Mouse (Mus musculus) midbrain, embryonic 16.5 days (tissue): ENCODE results near the gene Vash2. TPM values are rescaled to one million over a fixed set of nuclear protein-coding genes. Genes with fewer than 3 reads are reported as not detected.
A peak's percentile ranks its signal among the peaks of the same experiment; 100 is the strongest.

ENCODE experiments used
- ATAC-seq: fragments of 200-750 bp; cut with Nextera tagmentation; 2 replicates; pipeline ENCODE4 v1.8.0; 2017; ENCODE audit warnings: moderate TSS enrichment
- H3K27ac ChIP-seq: fragments of 300-500 bp; sonication (generic); 2 replicates; pipeline ENCODE4 v1.5.1; 2014; ENCODE audit warnings: mild to moderate bottlenecking, low read length, mixed read lengths
- H3K27me3 ChIP-seq: fragments of 300-500 bp; sonication (generic); 2 replicates; pipeline ENCODE4 v1.6.1; 2014; ENCODE audit warnings: low read depth, low read length, mixed read lengths; ENCODE audit not compliant: control insufficient read depth, insufficient read depth
- H3K36me3 ChIP-seq: fragments of 300-500 bp; sonication (generic); 2 replicates; pipeline ENCODE4 v1.6.1; 2014; ENCODE audit warnings: mild to moderate bottlenecking, low read length, moderate library complexity, mixed read lengths; ENCODE audit not compliant: control insufficient read depth, insufficient read depth
- H3K4me1 ChIP-seq: fragments of 300-500 bp; sonication (generic); 2 replicates; pipeline ENCODE4 v1.6.1; 2014; ENCODE audit warnings: mild to moderate bottlenecking, low read length, mixed read lengths; ENCODE audit not compliant: control insufficient read depth, insufficient read depth
- H3K4me2 ChIP-seq: fragments of 300-500 bp; sonication (generic); 2 replicates; pipeline ENCODE4 v1.6.1; 2014; ENCODE audit warnings: mild to moderate bottlenecking, low read length, mixed read lengths
- H3K4me3 ChIP-seq: fragments of 300-500 bp; sonication (generic); 2 replicates; pipeline ENCODE4 v1.5.1; 2014; ENCODE audit warnings: low read depth, mild to moderate bottlenecking, low read length, moderate library complexity, mixed read lengths
- H3K9ac ChIP-seq: fragments of 300-500 bp; sonication (generic); 2 replicates; pipeline ENCODE4 v1.6.1; 2014; ENCODE audit warnings: low read depth, low read length, mixed read lengths
- H3K9me3 ChIP-seq: fragments of 300-500 bp; sonication (generic); replicated peaks from 2 replicates; pipeline ENCODE4 v1.6.1; 2014; ENCODE audit warnings: mild to moderate bottlenecking, low read length, mixed read lengths; ENCODE audit not compliant: control insufficient read depth, poor library complexity, severe bottlenecking
- WGBS: fragments of 180-500 bp; shearing (Covaris S2); extraction: QIAGEN DNeasy Blood & Tissue Kit; methylation state at CpG from one replicate; pipeline ENCODE4 v1.1.7; 2014; 5-methylcytosine and 5-hydroxymethylcytosine counted together
- polyA plus RNA-seq: library from polyadenylated mRNA; unstranded; fragments of >200 nt; fragmentation: Nextera tagmentation; extraction: Ambion mirVana; gene quantifications from 2 replicates; pipeline ENCODE4 v1.2.1, GENCODE M21; 2015

Vash2 gene
- polyA plus RNA-seq, 1 experiment from 2014 or later = 83.8 TPM

DNA sequence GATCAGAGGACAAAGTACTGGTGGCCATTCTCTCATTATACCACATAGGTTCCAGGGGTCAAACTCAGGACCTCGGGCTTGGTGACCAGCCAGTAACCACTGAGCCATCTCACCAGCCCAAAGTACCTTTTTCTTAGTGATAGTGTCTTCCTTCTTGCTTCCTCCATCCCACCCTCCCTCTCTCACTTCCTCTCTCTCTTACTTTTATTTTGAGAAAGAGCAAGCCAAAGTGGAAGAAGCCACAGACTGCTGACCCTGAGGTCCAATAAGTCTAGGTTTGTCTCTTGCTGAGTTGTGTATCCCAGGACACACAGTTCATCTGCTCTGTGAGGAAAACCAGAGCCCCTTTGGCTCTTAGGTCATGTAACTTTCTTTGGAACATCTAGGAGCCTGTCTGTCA is 1.4 kb upstream of the Vash2 start:
- Histone ChIP-seq H3K9ac (no peak overlapping the region), H3K27me3 (no peaks in the 10 kb centered on the region), H3K36me3 (no peaks in the 10 kb centered on the region), H3K4me3 (no peak overlapping the region), H3K4me2 (no peak overlapping the region), H3K4me1 (peaks cover 23% of the 10 kb centered on the region), H3K9me3 (no peaks in the 10 kb centered on the region), H3K27ac (no peak overlapping the region)
- 95% methylated on average over 1 of the region's 1 CpGs for WGBS
- ATAC-seq = no peak

DNA sequence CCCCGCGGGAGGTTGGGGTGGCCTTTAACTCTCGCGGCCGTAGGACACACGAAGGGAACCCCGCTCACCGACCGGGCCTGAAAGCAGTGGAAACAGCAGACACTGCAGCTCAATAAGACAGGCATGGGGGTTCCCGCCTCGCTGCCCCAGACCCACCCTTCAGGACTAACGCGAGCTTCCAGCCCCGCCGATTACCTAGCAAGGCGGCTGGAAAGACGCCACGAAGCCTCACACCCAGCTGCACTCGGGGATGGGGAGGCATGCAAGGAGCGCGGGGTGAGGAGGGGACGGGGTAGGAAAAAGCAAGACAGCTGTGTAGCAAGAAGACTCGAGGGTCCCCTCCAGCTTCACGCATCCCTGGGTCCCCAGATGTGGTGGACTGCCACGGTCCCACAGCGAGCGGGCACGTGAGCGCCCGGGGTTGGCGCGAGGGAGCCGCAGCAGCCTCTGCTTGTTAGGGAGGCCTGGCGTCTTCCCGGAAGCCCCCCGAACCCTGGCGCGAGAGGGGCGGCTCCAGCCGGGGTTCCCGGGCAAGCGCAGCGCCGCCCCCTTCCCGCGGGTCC is 504 bp downstream of the Vash2 start:
- Histone ChIP-seq H3K27ac (peak overlapping the region; percentile 95), H3K4me1 (peaks cover 27% of the 10 kb centered on the region), H3K27me3 (no peaks in the 10 kb centered on the region), H3K9me3 (no peaks in the 10 kb centered on the region), H3K9ac (peak overlapping the region; percentile 98), H3K36me3 (no peaks in the 10 kb centered on the region), H3K4me2 (peak overlapping the region; percentile 89), H3K4me3 (peak overlapping the region; percentile 52)
- peak; percentile 83 for ATAC-seq
- WGBS = under 1% methylated on average over 43 of the region's 46 CpGs

DNA sequence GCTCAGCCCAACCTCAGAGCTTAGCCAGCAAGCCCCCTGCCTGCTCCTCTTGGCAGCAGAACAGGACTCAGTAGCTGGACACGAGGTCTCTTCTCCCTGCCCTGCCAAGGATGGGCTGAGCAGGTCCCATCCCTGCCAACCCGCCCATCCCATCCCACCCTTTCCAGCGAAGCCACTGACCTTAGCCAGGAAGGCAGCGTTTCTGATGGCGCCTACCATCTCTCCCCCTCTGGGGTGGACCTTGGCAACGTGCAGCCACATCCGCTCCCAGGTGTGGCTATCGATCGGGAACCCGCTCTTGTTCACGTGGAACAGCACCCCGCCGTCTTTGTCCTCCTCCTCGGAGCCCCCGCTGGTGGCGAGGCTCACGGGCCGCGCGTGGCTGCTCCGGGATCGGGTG is 1.1 kb downstream of the Vash2 start:
- Histone ChIP-seq H3K4me1 (peaks cover 27% of the 10 kb centered on the region), H3K27me3 (no peaks in the 10 kb centered on the region), H3K27ac (peak overlapping the region; percentile 95), H3K9me3 (no peaks in the 10 kb centered on the region), H3K36me3 (no peaks in the 10 kb centered on the region), H3K4me3 (peak overlapping the region; percentile 52), H3K4me2 (peak overlapping the region; percentile 89), H3K9ac (peak overlapping the region; percentile 98)
- 0% methylated on average over 22 of the region's 22 CpGs for WGBS
- ATAC-seq = peak; percentile 36

DNA sequence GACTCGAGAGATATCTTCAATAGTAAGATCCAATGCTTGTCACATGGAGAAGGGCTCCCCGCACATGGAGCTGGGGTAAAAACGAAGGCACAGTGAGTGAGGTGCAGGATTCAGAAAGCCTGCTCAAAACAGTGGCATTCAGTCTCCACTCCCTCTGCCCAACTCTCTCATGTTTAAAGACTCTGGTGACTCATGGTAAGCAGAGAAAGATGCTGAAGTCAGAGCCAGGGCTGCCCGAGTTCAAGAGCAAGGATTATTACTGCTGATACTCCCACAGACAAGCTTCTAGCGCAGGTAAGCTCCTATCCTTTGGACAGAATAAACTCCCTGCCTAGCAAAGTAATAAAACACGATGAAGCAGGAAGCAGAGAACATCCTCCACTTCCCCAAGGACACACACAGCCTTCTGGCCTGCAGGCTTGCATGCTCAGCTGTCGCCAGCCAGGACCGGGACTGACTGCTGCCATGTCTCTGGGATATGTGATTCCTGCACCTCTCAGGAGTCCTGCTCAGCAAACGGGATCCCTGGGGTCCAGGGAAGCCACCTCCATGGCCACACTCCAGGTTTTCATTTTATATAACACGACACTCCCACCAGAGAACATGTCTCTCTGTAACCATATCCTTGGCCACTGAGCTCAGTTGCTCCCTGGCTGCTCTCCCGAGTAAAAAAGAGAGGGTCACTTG is 2.1 kb downstream of the Vash2 start:
- Histone ChIP-seq H3K27ac (peak overlapping the region; percentile 95; the same call in 1 of the 2 replicates), H3K27me3 (no peaks in the 10 kb centered on the region), H3K4me2 (peak overlapping the region; percentile 89), H3K4me3 (peak overlapping the region; percentile 52), H3K9me3 (no peaks in the 10 kb centered on the region), H3K4me1 (peaks cover 27% of the 10 kb centered on the region), H3K36me3 (no peaks in the 10 kb centered on the region), H3K9ac (peak overlapping the region; percentile 98)
- 45% methylated on average over 11 of the region's 11 CpGs for WGBS
- ATAC-seq = no peak

DNA sequence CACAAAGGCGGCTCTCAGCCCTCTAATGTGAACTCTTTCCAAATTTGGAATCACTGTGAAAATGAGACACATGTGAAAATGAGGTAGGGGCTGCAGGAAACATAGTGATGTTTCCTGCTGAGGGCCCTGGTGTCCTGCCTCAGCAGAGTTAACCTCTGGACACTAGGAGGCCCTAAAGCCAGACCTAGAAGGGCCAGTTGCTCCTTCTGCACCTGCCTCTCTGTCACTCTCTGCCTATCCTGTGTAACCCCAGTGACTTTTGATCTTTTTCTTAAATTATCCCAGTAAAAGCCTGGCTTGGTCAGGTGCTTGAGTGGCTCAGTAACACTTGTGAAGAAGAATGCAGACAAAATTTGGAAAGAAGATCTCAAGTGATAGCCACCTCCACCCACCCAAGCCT is 4.3 kb downstream of the Vash2 start:
- H3K4me3 ChIP-seq = no peak overlapping the region
- H3K9ac ChIP-seq = no peak overlapping the region
- WGBS = 82% methylated on average over 1 of the region's 1 CpGs
- no peak overlapping the region for H3K4me2 ChIP-seq
- H3K9me3 ChIP-seq = no peaks in the 10 kb centered on the region
- H3K36me3 ChIP-seq = peaks cover 4% of the 10 kb centered on the region; the same call in 1 of the 2 replicates
- ATAC-seq = no peak
- no peak overlapping the region for H3K27ac ChIP-seq
- peaks cover 27% of the 10 kb centered on the region for H3K4me1 ChIP-seq
- no peaks in the 10 kb centered on the region for H3K27me3 ChIP-seq

DNA sequence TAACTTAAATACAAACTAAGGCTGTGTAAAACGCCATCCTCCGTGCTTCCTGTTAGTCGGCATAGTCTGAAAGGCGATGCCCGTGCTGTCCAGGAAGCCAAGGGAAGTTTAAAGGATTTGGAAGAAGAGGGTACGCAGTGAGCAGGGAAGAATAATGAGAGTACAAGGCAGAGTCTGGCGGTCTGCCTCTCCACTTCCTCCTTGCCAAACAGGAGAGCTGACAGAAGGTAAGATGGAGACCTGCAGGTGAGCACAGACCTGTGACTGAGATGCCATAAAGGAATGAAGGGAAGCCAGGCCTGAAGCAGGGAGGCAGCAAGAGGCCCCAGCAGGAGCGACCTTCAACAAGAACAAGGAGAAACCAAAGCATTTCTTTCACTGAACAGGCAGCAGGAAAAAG is 4.9 kb downstream of the Vash2 start:
- H3K9me3 ChIP-seq = no peaks in the 10 kb centered on the region
- H3K27me3 ChIP-seq = no peaks in the 10 kb centered on the region
- no peak overlapping the region for H3K27ac ChIP-seq
- 90% methylated on average over 8 of the region's 8 CpGs for WGBS
- H3K4me1 ChIP-seq = peaks cover 25% of the 10 kb centered on the region
- H3K4me3 ChIP-seq = no peak overlapping the region
- no peak overlapping the region for H3K4me2 ChIP-seq
- no peak for ATAC-seq
- no peak overlapping the region for H3K9ac ChIP-seq
- peaks cover 6% of the 10 kb centered on the region; the same call in 1 of the 2 replicates for H3K36me3 ChIP-seq

DNA sequence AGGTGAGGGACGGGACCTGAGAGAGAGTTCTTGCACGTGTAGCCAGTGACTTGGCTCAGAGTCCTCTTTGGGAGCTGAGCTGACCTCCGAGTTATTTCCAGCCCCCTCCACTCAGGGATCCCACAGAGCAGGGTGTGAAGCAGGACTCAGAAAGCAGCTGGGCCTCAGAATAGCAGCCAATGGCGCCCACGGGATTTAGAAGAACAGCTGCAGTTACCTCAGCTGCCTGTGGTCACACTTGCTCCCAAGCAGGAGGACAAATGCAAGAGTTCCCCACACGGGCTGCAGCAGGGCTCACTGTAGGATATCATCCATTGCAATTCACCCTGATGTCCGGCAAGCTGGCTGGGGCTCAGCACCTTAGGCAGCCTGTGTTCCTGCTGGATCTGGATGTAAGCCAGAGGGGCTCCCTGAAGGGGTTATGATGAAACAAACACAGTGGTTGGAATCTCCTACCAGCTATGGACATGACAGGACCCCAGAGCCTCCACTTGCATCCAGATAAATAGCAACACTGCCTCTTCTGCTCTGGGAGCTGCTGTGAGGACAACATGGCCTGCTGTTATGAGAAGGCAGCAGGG is 6.4 kb downstream of the Vash2 start:
- no peak for ATAC-seq
- H3K9me3 ChIP-seq = no peaks in the 10 kb centered on the region
- H3K27ac ChIP-seq = no peak overlapping the region
- no peak overlapping the region for H3K4me2 ChIP-seq
- H3K4me3 ChIP-seq = no peak overlapping the region
- no peak overlapping the region for H3K9ac ChIP-seq
- peaks cover 15% of the 10 kb centered on the region; the same call in 1 of the 2 replicates for H3K36me3 ChIP-seq
- 70% methylated on average over 7 of the region's 7 CpGs for WGBS
- no peaks in the 10 kb centered on the region for H3K27me3 ChIP-seq
- H3K4me1 ChIP-seq = peaks cover 25% of the 10 kb centered on the region

DNA sequence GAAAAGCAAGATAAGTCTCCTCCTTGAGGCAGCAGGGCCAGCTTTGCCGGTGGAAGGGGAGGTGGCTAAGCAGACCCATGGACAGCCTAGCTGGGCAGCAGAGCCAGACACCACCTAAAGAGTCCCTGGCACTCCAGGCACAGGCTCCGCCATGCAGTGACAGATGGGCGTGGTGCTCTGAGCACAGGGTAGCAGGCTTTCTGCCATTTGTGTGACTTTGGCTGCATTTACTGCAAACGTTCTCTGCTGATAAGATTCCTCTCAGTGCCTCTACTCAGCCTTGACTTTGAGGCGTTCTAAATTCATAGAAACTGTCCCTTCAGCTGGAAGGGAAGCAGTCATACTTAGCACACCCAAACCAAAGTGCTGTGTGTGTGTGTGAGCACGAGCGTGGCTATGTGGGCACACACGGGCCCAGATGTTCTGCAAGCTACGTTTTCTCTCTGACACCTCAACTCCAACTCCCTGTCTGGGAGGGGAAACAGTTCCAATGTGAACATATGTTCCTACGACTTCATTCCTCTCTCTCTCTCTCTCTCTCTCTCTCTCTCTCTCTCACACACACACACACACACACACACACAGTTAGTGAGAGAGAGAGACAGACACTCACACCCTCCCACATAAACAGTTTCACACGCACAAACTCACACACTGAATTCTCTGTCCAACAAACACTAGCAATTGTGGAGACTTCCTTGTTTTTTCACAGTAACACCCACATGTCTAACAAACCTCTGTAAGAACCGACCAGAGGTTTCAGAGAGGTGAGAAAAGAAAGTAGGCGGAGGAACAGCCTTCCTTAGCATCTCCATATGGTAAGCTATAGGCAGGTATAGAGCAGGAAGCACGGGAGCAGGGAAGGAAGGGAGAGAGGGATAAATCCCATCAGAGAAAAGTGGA is 7.1 kb downstream of the Vash2 start:
- peaks cover 19% of the 10 kb centered on the region for H3K4me1 ChIP-seq
- WGBS = 93% methylated on average over 14 of the region's 14 CpGs
- no peak overlapping the region for H3K9ac ChIP-seq
- ATAC-seq = no peak
- no peaks in the 10 kb centered on the region for H3K27me3 ChIP-seq
- no peak overlapping the region for H3K4me2 ChIP-seq
- H3K4me3 ChIP-seq = no peak overlapping the region
- no peak overlapping the region for H3K27ac ChIP-seq
- H3K9me3 ChIP-seq = no peaks in the 10 kb centered on the region
- peaks cover 16% of the 10 kb centered on the region; the same call in 1 of the 2 replicates for H3K36me3 ChIP-seq
